Mouse (Mus musculus) stomach, postnatal 0 days (tissue): ENCODE data around the gene Ikzf3. TPM values are rescaled to one million over a fixed set of nuclear protein-coding genes. Genes with fewer than 3 reads are reported as not detected.

ENCODE experiments used
- ATAC-seq: fragments of 200-750 bp; cut with Nextera tagmentation; 2 replicates; pipeline ENCODE4 v1.8.0; 2017; ENCODE audit not compliant: low FRiP score, low TSS enrichment
- DNase-seq: peaks from one replicate; pipeline ENCODE4 v3.0.0-alpha.2; 2016; ENCODE audit warnings: low spot score
- H3K27ac ChIP-seq: fragments of 300-500 bp; sonication (generic); replicated peaks from 2 replicates; pipeline ENCODE4 v1.5.1; 2014; ENCODE audit warnings: mild to moderate bottlenecking, control low read depth
- H3K27me3 ChIP-seq: fragments of 300-500 bp; sonication (generic); 2 replicates; pipeline ENCODE4 v1.6.1; 2014; ENCODE audit warnings: low read length; ENCODE audit not compliant: control insufficient read depth, insufficient read depth
- H3K36me3 ChIP-seq: fragments of 300-500 bp; sonication (generic); 2 replicates; pipeline ENCODE4 v1.6.1; 2014; ENCODE audit warnings: low read length, mixed read lengths; ENCODE audit not compliant: control insufficient read depth, insufficient read depth
- H3K4me1 ChIP-seq: fragments of 300-500 bp; sonication (generic); replicated peaks from 2 replicates; pipeline ENCODE4 v1.6.1; 2014; ENCODE audit warnings: antibody characterized with exemption; ENCODE audit not compliant: control insufficient read depth, insufficient read depth
- H3K4me2 ChIP-seq: fragments of 300-500 bp; sonication (generic); replicated peaks from 2 replicates; pipeline ENCODE4 v1.6.1; 2014; ENCODE audit warnings: low read depth, mild to moderate bottlenecking, control low read depth, moderate library complexity
- H3K4me3 ChIP-seq: fragments of 300-500 bp; sonication (generic); 2 replicates; pipeline ENCODE4 v1.5.1; 2014; ENCODE audit warnings: low read depth, low read length, control low read depth
- H3K9ac ChIP-seq: fragments of 300-500 bp; sonication (generic); 2 replicates; pipeline ENCODE4 v1.6.1; 2014; ENCODE audit warnings: mild to moderate bottlenecking, low read length, control low read depth, mixed read lengths
- H3K9me3 ChIP-seq: fragments of 300-500 bp; sonication (generic); 2 replicates; pipeline ENCODE4 v1.6.1; 2016; ENCODE audit warnings: low read length; ENCODE audit not compliant: control insufficient read depth
- CTCF ChIP-seq: IDR thresholded peaks from 2 replicates; pipeline ENCODE4 v1.5.1; 2016; ENCODE audit warnings: antibody characterized with exemption, low read depth, mild to moderate bottlenecking, moderate library complexity
- EP300 ChIP-seq: optimal IDR thresholded peaks from 2 replicates; pipeline ENCODE3; 2016; ENCODE audit warnings: antibody characterized with exemption
- WGBS: fragments of 180-500 bp; shearing (Covaris S2); extraction: QIAGEN DNeasy Blood & Tissue Kit; methylation state at CpG from one replicate; pipeline ENCODE4 v1.1.7; 2014; 5-methylcytosine and 5-hydroxymethylcytosine counted together
- polyA plus RNA-seq: library from polyadenylated mRNA; unstranded; fragments of >200 nt; fragmentation: Nextera tagmentation; extraction: Ambion mirVana; gene quantifications from 2 replicates; pipeline ENCODE4 v1.2.1, GENCODE M21; 2015

Ikzf3 gene
- polyA plus RNA-seq, 1 experiment from 2014 or later, result 0.15 TPM

- peak; percentile 84 for DNase-seq
- WGBS, result 47% methylated on average over 10 of the region's 10 CpGs
- Histone ChIP-seq H3K4me1 (0 out of 2 replicates have a peak, but pooled peaks cover 1% of the 10 kb centered on the region), H3K36me3 (peaks cover 16% of the 10 kb centered on the region), H3K4me3 (no peak overlapping the region), H3K27ac (peak overlapping the region; percentile 91), H3K27me3 (no peaks in the 10 kb centered on the region), H3K9ac (peak overlapping the region; percentile 23; the same call in 1 of the 2 replicates), H3K4me2 (no peak overlapping the region), H3K9me3 (no peaks in the 10 kb centered on the region)
- TF ChIP-seq CTCF, result peak; percentile 54
- TF ChIP-seq EP300, result peak; percentile 94
- peak; percentile 68 for ATAC-seq
Observed at GRCm38 (mm10) chr11:98418939-98419547, 126.8 kb downstream of the Ikzf3 start.

GRCm38 (mm10) chr11:98418273-98418672 lies 127.6 kb downstream of the Ikzf3 start:
- H3K4me1 ChIP-seq, result 0 out of 2 replicates have a peak, but pooled peaks cover 4% of the 10 kb centered on the region

GRCm38 (mm10) chr11:98417074-98417473 lies 128.8 kb downstream of the Ikzf3 start:
- H3K4me2 ChIP-seq, result no peak overlapping the region
- H3K4me3 ChIP-seq, result no peak overlapping the region
- 0 out of 2 replicates have a peak, but pooled peaks cover 4% of the 10 kb centered on the region for H3K4me1 ChIP-seq
- TF ChIP-seq CTCF (no peak), EP300 (no peak)
- H3K27ac ChIP-seq, result peak overlapping the region; percentile 45; the same call in 1 of the 2 replicates
- H3K9ac ChIP-seq, result no peak overlapping the region
- ATAC-seq (no peak), DNase-seq (peak; percentile 59)
- H3K36me3 ChIP-seq, result peaks cover 3% of the 10 kb centered on the region
- H3K27me3 ChIP-seq, result no peaks in the 10 kb centered on the region
- 60% methylated on average over 1 of the region's 1 CpGs for WGBS
- no peaks in the 10 kb centered on the region for H3K9me3 ChIP-seq

More at GRCm38 (mm10) chr11:98418273-98418672, 127.6 kb downstream of the Ikzf3 start:
- no peaks in the 10 kb centered on the region for H3K9me3 ChIP-seq
- H3K4me3 ChIP-seq, result no peak overlapping the region
- TF ChIP-seq CTCF (no peak), EP300 (no peak)
- DNase-seq, result no peak
- peak overlapping the region; percentile 76 for H3K27ac ChIP-seq
- H3K36me3 ChIP-seq, result peaks cover 13% of the 10 kb centered on the region
- ATAC-seq, result no peak
- H3K9ac ChIP-seq, result no peak overlapping the region
- H3K4me2 ChIP-seq, result no peak overlapping the region; the same call in 1 of the 2 replicates
- 48% methylated on average over 6 of the region's 6 CpGs for WGBS
- H3K27me3 ChIP-seq, result no peaks in the 10 kb centered on the region

Other genes with a start within 250 kb of the Ikzf3 start
- 0.02 and 0.08 TPM in 2 replicates for gene Neurod2, start 216.4 kb downstream of the Ikzf3 start, polyA plus RNA-seq
- gene Ppp1r1b, start 197.6 kb downstream of the Ikzf3 start, polyA plus RNA-seq, result 6.9 and 7.0 TPM in 2 replicates
- gene Stard3, start 187.7 kb downstream of the Ikzf3 start, polyA plus RNA-seq, result 24.9 TPM in 2 replicates
- 0.13 and 0.38 TPM in 2 replicates for gene Tcap, start 162.2 kb downstream of the Ikzf3 start, polyA plus RNA-seq
- not detected in 2 replicates for gene Pnmt, start 159.6 kb downstream of the Ikzf3 start, polyA plus RNA-seq
- 11.0 and 13.4 TPM in 2 replicates for gene Pgap3, start 145.5 kb downstream of the Ikzf3 start, polyA plus RNA-seq
- 26.9 and 30.7 TPM in 2 replicates for gene Erbb2, start 133.6 kb downstream of the Ikzf3 start, polyA plus RNA-seq
- 133 and 142 TPM in 2 replicates for gene Mien1, start 107.0 kb downstream of the Ikzf3 start, polyA plus RNA-seq
- 23.0 and 23.8 TPM in 2 replicates for gene Grb7, start 99.6 kb downstream of the Ikzf3 start, polyA plus RNA-seq
- gene Zpbp2, start 5.1 kb upstream of the Ikzf3 start, polyA plus RNA-seq, result 0.10 and 0.16 TPM in 2 replicates
- 31.1 TPM in 2 replicates for gene Ormdl3, start 41.3 kb upstream of the Ikzf3 start, polyA plus RNA-seq
- not detected in 2 replicates for gene Lrrc3c, start 52.3 kb upstream of the Ikzf3 start, polyA plus RNA-seq
- 0.81 and 0.82 TPM in 2 replicates for gene Gm12355, start 79.6 kb upstream of the Ikzf3 start, polyA plus RNA-seq
- not detected in 2 replicates for gene Gsdma3, start 80.3 kb upstream of the Ikzf3 start, polyA plus RNA-seq
- gene Gsdma2, start 100.7 kb upstream of the Ikzf3 start, polyA plus RNA-seq, result 81.0 and 91.9 TPM in 2 replicates
- 79.6 and 83.7 TPM in 2 replicates for gene Gsdma, start 118.3 kb upstream of the Ikzf3 start, polyA plus RNA-seq
- 120 and 122 TPM in 2 replicates for gene Psmd3, start 136.5 kb upstream of the Ikzf3 start, polyA plus RNA-seq
- 0.08 and 0.11 TPM in 2 replicates for gene Csf3, start 155.2 kb upstream of the Ikzf3 start, polyA plus RNA-seq
- 16.5 and 18.7 TPM in 2 replicates for gene Med24, start 183.4 kb upstream of the Ikzf3 start, polyA plus RNA-seq
- gene Thra, start 194.6 kb upstream of the Ikzf3 start, polyA plus RNA-seq, result 24.0 and 24.5 TPM in 2 replicates
- 7.5 and 7.9 TPM in 2 replicates for gene Nr1d1, start 229.3 kb upstream of the Ikzf3 start, polyA plus RNA-seq
- gene Msl1, start 249.5 kb upstream of the Ikzf3 start, polyA plus RNA-seq, result 11.3 and 13.8 TPM in 2 replicates